Comparison of ENCODE assay signal across 12 mouse cellular contexts in the genomic region with DNA sequence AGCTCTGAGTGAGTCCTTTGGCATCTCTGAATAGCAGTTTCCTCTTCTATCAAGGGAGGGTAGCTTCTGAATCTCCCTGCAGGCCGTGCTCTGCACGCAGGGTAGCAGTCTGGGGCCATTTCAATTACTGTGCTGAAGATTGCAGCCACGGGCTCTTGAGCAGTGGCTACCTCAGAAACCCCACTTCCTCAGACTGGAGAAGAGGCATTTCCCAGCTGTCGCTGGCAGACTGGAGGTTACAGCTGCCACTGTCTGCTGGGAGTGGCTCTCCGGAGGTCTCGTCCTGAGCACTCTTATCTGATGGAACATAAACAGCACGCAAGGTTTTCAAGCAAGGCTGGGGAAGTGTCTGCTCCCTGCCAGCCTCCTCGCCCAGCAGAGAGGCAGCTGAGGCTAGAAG. TPM values are rescaled to one million over a fixed set of nuclear protein-coding genes. Genes with fewer than 3 reads are reported as not detected.
DNase-seq lines count a peak whose midpoint lies in the region; ATAC-seq lines count a peak whose summit lies in the region.
"Had no signal": no experiment of that assay in that cellular context is flagged by ENCODE, and none has a peak within 500 bp of the region (broad histone marks: within the 10 kb centered on the region; RNA-seq: fewer than 3 reads in every experiment).

No protein-coding gene starts in this region.

- H3K27ac ChIP-seq in heart, embryonic 15.5 days, result peak overlapping the region; percentile 35; the same call in 1 of the 2 replicates
- no peak overlapping the region for H3K27ac ChIP-seq in intestine, embryonic 14.5 days (ENCODE audit: low read depth)
- H3K27ac ChIP-seq in midbrain, embryonic 14.5 days (replicated peaks; ENCODE audit: low read depth, low read length), result 0 out of 2 replicates have a peak overlapping the region, but pooled peaks have one; percentile 50
- H3K27ac ChIP-seq: left cerebral cortex, adult 2 months had no signal

- peaks cover 20% of the 10 kb centered on the region for H3K4me1 ChIP-seq in heart, embryonic 15.5 days (replicated peaks)
- peaks cover 13% of the 10 kb centered on the region; the same call in 1 of the 2 replicates for H3K4me1 ChIP-seq in intestine, embryonic 14.5 days (replicated peaks; ENCODE audit: control insufficient read depth, insufficient read depth, low read length)
- peaks cover 10% of the 10 kb centered on the region; the same call in 1 of the 2 replicates for H3K4me1 ChIP-seq in midbrain, embryonic 14.5 days (ENCODE audit: control insufficient read depth, insufficient read depth, low read length)

- no peak overlapping the region for H3K4me2 ChIP-seq in heart, embryonic 15.5 days
- H3K4me2 ChIP-seq in intestine, embryonic 14.5 days (ENCODE audit: low read length), result no peak overlapping the region
- H3K4me2 ChIP-seq in midbrain, embryonic 14.5 days (ENCODE audit: low read length), result peak overlapping the region; percentile 22

- H3K27me3 ChIP-seq in heart, embryonic 15.5 days, result no peaks in the 10 kb centered on the region
- no peaks in the 10 kb centered on the region for H3K27me3 ChIP-seq in intestine, embryonic 14.5 days (replicated peaks; ENCODE audit: control insufficient read depth, insufficient read depth, low read length)
- H3K27me3 ChIP-seq in midbrain, embryonic 14.5 days (ENCODE audit: control insufficient read depth, insufficient read depth, low read length), result no peaks in the 10 kb centered on the region

- DNase-seq in heart, postnatal 25 days (ENCODE audit: low spot score), result no peak
- peak; percentile 67 for DNase-seq in MN1 (ENCODE audit: low spot score)
- no peak for DNase-seq in intestine, embryonic 14.5 days (ENCODE audit: low spot score)
- no peak for DNase-seq in midbrain, embryonic 14.5 days
- DNase-seq in adrenal gland, adult (ENCODE audit: inconsistent age in 2 of 2, low spot score in 1 of 2), result no peak
- DNase-seq in thymus, adult 18-20 months, result no peak
- DNase-seq: forebrain, postnatal 0 days; kidney, adult 2 months; thymus, postnatal 36 days had no signal

- WGBS in heart, embryonic 15.5 days, result 10% methylated on average over 8 of the region's 8 CpGs
- WGBS in intestine, embryonic 14.5 days, result 4% methylated on average over 8 of the region's 8 CpGs
- 34% methylated on average over 8 of the region's 8 CpGs for WGBS in midbrain, embryonic 14.5 days

- no peaks in the 10 kb centered on the region for H3K9me3 ChIP-seq in heart, embryonic 15.5 days (replicated peaks)
- H3K9me3 ChIP-seq in intestine, embryonic 14.5 days (ENCODE audit: control insufficient read depth, low read length), result no peaks in the 10 kb centered on the region
- H3K9me3 ChIP-seq in midbrain, embryonic 14.5 days (ENCODE audit: control insufficient read depth, low read length), result no peaks in the 10 kb centered on the region

- H3K36me3 ChIP-seq in heart, embryonic 15.5 days, result no peaks in the 10 kb centered on the region
- H3K36me3 ChIP-seq in intestine, embryonic 14.5 days (ENCODE audit: control insufficient read depth, insufficient read depth, low read length), result no peaks in the 10 kb centered on the region
- H3K36me3 ChIP-seq in midbrain, embryonic 14.5 days (ENCODE audit: control insufficient read depth, insufficient read depth, low read length), result no peaks in the 10 kb centered on the region

- no peak overlapping the region for H3K4me3 ChIP-seq in heart, embryonic 15.5 days
- H3K4me3 ChIP-seq in intestine, embryonic 14.5 days (ENCODE audit: low read depth, low read length), result no peak overlapping the region
- H3K4me3 ChIP-seq in midbrain, embryonic 14.5 days (replicated peaks; ENCODE audit: low read depth, low read length), result no peak overlapping the region
- H3K4me3 ChIP-seq: left cerebral cortex, adult 2 months had no signal

- peak overlapping the region; percentile 41; the same call in 1 of the 2 replicates for H3K9ac ChIP-seq in heart, embryonic 15.5 days
- no peak overlapping the region for H3K9ac ChIP-seq in intestine, embryonic 14.5 days (ENCODE audit: low read length)
- no peak overlapping the region; the same call in 1 of the 2 replicates for H3K9ac ChIP-seq in midbrain, embryonic 14.5 days (replicated peaks; ENCODE audit: low read length)
- H3K9ac ChIP-seq: forebrain, postnatal 0 days had no signal

- intact Hi-C loops in heart, postnatal 25 days (cut with DNase I), result no loop called here

- ATAC-seq in heart, embryonic 15.5 days (replicated peaks; ENCODE audit: insufficient number of reproducible peaks, insufficient read depth, low FRiP score, low read depth), result no peak
- peak; percentile 32; the same call in 1 of the 2 replicates for ATAC-seq in intestine, embryonic 14.5 days (replicated peaks; ENCODE audit: low FRiP score, low TSS enrichment, low read depth)
- no peak for ATAC-seq in midbrain, embryonic 14.5 days (ENCODE audit: low FRiP score, low TSS enrichment)

RNA-seq across cellular contexts. Expression of gene Kcnj12, which starts 20.2 kb away (rescaled TPM):
- 5.5 TPM in 2 replicates for polyA plus RNA-seq in heart, embryonic 15.5 days (2015; fragmentation: Nextera tagmentation; extraction: Ambion mirVana)
- total RNA-seq in heart, postnatal 25 days (2021), result 10 to 100 TPM; 25.2 to 28.6 TPM
- polyA plus RNA-seq in intestine, embryonic 14.5 days (2014; fragmentation: Nextera tagmentation; extraction: Ambion mirVana), result 1.8 and 1.9 TPM in 2 replicates
- polyA plus RNA-seq in midbrain, embryonic 14.5 days (2014; fragmentation: Nextera tagmentation; extraction: Ambion mirVana), result 2.8 and 2.9 TPM in 2 replicates
- total RNA-seq: monocyte, adult 5-6 weeks had no signal
